Mouse (Mus musculus) CD4-positive helper T cell, adult 2 months (primary cell): ENCODE data around the gene Adcy1.
"Not testable (repeated sequence)": the region's sequence is repeated elsewhere in the genome, so short reads cannot be mapped to it uniquely, and the experiment has no call there.

Experiments used
- DNase-seq: peaks from one replicate; pipeline ENCODE4 v3.0.0-alpha.2; 2012; ENCODE audit warnings: low read depth, missing footprints, low spot score

Adcy1 gene

DNA sequence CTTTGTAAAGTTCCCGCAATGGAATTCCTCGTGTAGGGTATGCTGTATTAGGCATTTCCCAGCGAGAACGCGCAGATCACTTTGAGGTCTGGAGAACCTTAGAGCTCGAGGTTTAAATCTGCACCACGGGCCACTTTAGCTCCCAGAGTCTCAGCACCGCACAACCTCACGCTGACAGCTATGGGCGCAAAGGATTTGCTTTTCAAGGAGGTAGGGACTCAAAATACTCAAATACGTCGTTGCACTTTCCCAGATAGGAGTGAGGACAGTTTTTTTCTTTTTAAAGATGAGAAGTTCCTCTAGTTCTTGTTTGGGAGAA, 151.0 kb downstream of the Adcy1 start:
- no peak for DNase-seq

DNA sequence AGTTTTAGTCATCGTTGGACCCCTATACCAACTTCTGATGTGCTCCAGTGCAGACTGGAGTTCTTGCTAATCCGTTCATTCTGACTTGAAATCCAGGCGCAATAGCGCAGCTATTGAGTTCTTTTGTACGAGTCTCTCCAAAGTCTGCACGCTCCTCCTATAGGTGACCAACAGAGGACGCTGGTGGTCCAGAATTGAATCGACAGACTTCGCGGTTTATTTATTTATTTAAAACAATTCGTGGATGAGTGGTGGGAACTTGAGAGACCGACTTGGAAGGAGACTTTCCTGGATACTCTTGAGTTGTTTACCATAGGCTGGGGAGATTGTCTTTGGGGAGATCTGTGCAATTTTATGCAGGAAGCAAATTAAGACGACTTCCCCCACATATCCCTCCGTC, 151.5 kb downstream of the Adcy1 start:
- DNase-seq: no peak

DNA sequence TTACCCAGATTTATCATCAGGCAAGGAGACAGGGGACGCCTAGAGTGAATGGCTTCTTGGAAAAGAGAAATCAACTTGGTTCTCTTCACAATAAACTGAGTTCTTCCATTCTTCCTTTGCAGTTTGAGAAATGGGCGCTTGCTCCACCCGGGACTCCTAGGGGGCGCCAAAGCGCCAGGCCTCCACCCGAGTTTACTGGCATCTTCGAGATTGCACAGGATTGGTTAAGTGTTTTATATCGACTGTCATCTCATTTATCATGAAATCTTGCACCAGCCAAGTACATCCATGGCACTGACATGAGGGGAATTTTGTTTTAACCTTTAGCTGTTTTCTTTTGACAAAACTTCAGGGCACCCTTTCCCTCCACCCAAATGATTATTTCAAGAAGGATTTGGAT, 152.4 kb downstream of the Adcy1 start:
- no peak for DNase-seq

- DNase-seq: not testable (repeated sequence)
Measured at GRCm38 (mm10) chr11:7221826-7222225, 158.5 kb downstream of the Adcy1 start.

- DNase-seq: no peak
Measured at GRCm38 (mm10) chr11:7226200-7226599, 162.9 kb downstream of the Adcy1 start.

GRCm38 (mm10) chr11:7226810-7227550, 163.7 kb downstream of the Adcy1 start:
- no peak for DNase-seq

- DNase-seq: no peak
Measured at GRCm38 (mm10) chr11:7228107-7228506, 164.8 kb downstream of the Adcy1 start.
